Mouse (Mus musculus): ENCODE data around the gene Fanci. TPM values are rescaled to one million over a fixed set of nuclear protein-coding genes. Genes with fewer than 3 reads are reported as not detected.
A peak's percentile ranks its signal among the peaks of the same experiment; 100 is the strongest.

Fanci gene
- polyA plus RNA-seq, 1 experiment: 0.40 TPM

DNA sequence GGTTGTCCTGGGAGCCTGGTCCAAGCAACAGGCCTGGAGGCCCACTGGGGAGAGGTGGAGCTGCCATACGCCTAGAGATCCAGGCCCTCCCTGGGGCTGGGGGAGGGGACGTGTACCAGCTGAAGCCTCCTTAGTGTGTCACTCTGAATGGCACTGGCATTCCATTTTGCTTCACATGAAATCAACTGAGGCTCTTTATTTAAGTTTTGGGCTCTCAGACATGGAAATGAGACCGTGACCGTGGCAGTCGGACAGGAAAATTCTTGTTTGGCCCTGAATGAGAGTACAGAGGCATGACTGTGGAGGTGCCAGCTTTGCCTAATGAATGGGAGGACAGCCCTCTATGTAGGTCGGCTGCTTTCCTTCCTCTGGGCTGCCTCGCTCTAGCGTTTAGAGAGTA lies 29.5 kb upstream of the Fanci start:
- Histone ChIP-seq H3K27me3 (replicated peaks) (peaks cover 5% of the 10 kb centered on the region), H3K9me3 (no peaks in the 10 kb centered on the region), H3K36me3 (replicated peaks; ENCODE audit: low read length) (peaks cover 94% of the 10 kb centered on the region), H3K4me3 (replicated peaks) (peak overlapping the region; percentile 34), H3K4me1 (peaks cover 95% of the 10 kb centered on the region)
- TF ChIP-seq GATA1 (IDR thresholded peaks at IDR 0.05; ENCODE audit: borderline replicate concordance, low read length): no peak
- no peak for TF ChIP-seq FLI1 (IDR thresholded peaks at IDR 0.05; ENCODE audit: low read length)

DNA sequence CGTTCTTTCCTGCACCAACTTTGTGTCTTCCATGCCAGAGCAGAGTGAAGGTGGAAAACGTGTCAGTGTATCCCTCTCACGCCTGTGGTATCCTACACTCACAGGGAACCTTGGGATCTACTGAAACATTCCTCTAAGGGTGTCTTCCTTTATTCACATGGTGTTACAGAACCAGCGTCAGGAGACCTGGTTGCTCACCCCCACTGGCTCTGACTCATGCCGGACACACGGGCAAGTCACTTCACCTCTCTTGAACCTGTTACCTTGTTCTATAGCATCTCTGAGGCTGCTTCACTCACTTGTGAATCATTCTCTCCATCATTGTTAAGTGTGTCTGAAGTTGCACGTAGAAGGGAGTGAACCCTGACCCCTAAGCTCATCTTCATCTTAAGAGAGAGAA lies 28.9 kb upstream of the Fanci start:
- Histone ChIP-seq H3K36me3 (replicated peaks; ENCODE audit: low read length) (peaks cover 92% of the 10 kb centered on the region), H3K4me3 (replicated peaks) (peak overlapping the region; percentile 69), H3K4me1 (peaks cover 95% of the 10 kb centered on the region), H3K9me3 (no peaks in the 10 kb centered on the region), H3K27me3 (replicated peaks) (peaks cover 5% of the 10 kb centered on the region)
- TF ChIP-seq FLI1 (IDR thresholded peaks at IDR 0.05; ENCODE audit: low read length): no peak
- no peak for TF ChIP-seq GATA1 (IDR thresholded peaks at IDR 0.05; ENCODE audit: borderline replicate concordance, low read length)

DNA sequence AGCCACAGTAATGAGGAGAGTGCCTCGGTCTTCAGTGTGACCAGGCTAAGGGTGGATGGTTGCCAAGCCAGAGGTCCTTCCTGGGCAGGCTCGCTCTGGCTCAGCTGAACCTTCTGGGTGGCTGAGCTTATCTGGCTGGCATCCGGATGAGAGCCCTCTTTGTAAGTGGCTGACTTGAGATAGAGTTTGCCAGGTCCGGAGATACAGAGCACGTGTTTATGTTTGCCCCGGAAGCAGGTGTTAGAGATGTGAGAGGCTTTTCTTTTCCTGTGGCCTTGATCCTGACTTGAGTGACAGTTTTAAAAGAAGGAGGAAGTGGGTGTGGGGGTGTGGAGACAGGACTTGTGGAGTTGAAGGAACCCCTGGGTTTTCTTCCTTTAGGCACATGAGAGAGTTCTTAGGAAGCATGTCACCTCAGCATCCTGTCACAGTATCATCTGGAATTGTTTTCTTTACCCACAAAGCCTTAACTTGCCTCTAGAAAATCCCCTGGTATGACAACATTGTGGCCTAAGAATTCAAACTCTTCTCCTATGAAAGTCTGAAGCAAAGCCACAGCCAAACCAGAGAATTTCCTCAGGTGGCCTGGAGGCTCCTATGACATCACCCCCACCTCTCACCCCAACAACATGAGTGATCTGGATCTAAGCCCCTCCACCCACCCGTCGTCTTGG lies 28.2 kb upstream of the Fanci start:
- TF ChIP-seq FLI1 (IDR thresholded peaks at IDR 0.05; ENCODE audit: low read length): peak; percentile 64; the same call in 1 of the 2 replicates
- peak; percentile 68; the same call in 1 of the 3 replicates for TF ChIP-seq GATA1 (IDR thresholded peaks at IDR 0.05; ENCODE audit: borderline replicate concordance, low read length)
- peaks cover 91% of the 10 kb centered on the region for H3K4me1 ChIP-seq
- peaks cover 85% of the 10 kb centered on the region for H3K36me3 ChIP-seq (replicated peaks; ENCODE audit: low read length)
- no peaks in the 10 kb centered on the region for H3K9me3 ChIP-seq
- H3K27me3 ChIP-seq (replicated peaks): peaks cover 5% of the 10 kb centered on the region
- H3K4me3 ChIP-seq (replicated peaks): peak overlapping the region; percentile 69

DNA sequence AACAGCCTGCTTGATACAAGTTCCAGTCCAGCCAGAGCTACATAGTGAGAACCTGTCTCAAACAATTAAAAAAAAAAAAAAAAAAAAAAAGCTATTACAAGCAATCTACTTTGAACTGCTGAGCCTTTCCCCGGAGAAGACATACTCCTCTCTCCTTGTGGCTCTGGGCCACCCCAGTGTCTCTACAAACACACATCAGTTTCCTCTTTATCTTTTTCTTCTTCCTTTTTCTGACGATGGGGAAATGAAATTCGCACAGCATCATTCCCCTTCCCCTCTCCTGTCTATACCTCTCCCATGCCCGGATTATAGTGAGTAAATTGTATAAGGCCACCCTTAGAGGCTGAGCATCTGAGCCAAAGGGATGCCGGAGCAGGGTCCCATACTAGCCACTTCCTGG lies 23.1 kb upstream of the Fanci start:
- H3K4me1 ChIP-seq: peaks cover 82% of the 10 kb centered on the region
- TF ChIP-seq GATA1 (IDR thresholded peaks at IDR 0.05; ENCODE audit: borderline replicate concordance, low read length) (no peak), FLI1 (IDR thresholded peaks at IDR 0.05; ENCODE audit: low read length) (no peak)
- H3K36me3 ChIP-seq (replicated peaks; ENCODE audit: low read length): peaks cover 34% of the 10 kb centered on the region
- H3K27me3 ChIP-seq (replicated peaks): peaks cover 4% of the 10 kb centered on the region
- H3K9me3 ChIP-seq: no peaks in the 10 kb centered on the region
- H3K4me3 ChIP-seq (replicated peaks): no peak overlapping the region

DNA sequence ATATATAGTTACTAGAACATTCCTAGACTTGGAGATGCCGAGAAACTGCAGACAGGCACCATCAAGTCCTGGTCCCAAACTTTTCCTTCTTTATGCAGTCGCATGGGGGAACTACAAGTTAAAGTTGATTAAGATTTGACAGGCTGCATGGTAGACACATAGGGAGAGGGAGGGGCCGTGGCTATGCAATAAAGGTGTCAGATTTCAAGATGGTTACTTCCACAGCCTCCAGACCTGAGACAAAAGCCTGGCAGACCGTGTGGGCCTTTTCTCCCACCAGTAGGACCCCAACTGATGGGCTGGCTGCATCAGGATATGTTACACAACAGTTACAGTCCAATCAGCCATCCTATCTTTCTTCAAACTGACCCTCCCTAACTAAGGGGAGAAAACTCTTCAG lies 22.3 kb upstream of the Fanci start:
- Histone ChIP-seq H3K36me3 (replicated peaks; ENCODE audit: low read length) (peaks cover 27% of the 10 kb centered on the region), H3K9me3 (no peaks in the 10 kb centered on the region), H3K4me1 (peaks cover 76% of the 10 kb centered on the region), H3K4me3 (replicated peaks) (no peak overlapping the region), H3K27me3 (replicated peaks) (peaks cover 5% of the 10 kb centered on the region)
- TF ChIP-seq GATA1 (IDR thresholded peaks at IDR 0.05; ENCODE audit: borderline replicate concordance, low read length) (no peak), FLI1 (IDR thresholded peaks at IDR 0.05; ENCODE audit: low read length) (no peak)

DNA sequence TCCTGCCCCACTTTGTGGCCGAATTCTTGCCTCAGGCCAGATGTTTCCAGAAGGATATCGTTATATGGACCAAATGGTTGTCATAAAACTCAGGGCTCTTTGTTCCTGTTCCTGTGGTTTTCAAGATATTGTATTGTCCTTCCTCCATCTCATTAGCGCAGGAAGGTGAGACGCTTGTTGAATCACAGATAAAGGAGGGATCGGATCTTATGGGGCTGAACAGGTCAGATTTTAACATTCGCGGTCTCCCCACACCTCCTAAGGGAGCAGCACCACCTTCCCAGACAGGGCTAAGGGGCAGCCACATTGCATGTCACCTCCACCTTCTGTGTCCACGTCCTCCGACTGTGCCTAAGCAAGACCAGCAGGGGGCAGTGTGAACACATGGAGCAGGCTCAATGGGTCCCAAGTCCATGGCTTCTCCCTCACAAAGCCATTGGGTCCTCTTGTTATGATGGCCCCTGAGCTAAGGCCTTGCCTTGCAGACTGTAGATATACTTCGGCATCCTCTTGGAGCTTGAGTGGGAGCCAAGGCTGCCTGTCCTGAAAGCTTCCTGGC lies 20.3 kb upstream of the Fanci start:
- Histone ChIP-seq H3K4me1 (peaks cover 70% of the 10 kb centered on the region), H3K36me3 (replicated peaks; ENCODE audit: low read length) (peaks cover 8% of the 10 kb centered on the region), H3K9me3 (no peaks in the 10 kb centered on the region), H3K27me3 (replicated peaks) (peaks cover 19% of the 10 kb centered on the region), H3K4me3 (replicated peaks) (peak overlapping the region; percentile 83)
- TF ChIP-seq FLI1 (IDR thresholded peaks at IDR 0.05; ENCODE audit: low read length) (no peak), GATA1 (IDR thresholded peaks at IDR 0.05; ENCODE audit: borderline replicate concordance, low read length) (no peak)

DNA sequence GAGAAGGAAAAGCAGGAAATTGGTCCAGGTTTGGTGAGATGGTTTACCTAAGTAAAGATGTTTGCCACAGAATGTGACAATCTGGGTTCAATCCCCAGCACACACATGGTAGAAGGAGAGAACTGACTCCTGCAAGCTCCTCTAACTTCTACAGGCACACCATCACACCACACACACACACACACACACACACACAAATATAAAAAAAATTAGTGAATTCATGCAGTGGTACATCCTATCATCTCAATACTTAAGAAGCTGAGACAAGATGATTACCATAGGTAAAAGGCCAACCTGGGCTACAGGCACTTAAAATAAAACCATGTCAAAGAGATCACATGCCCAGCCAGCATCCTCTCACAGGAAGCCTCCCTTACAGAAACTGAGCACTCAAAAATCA lies 17.7 kb upstream of the Fanci start:
- Histone ChIP-seq H3K4me3 (replicated peaks) (no peak overlapping the region), H3K27me3 (replicated peaks) (peaks cover 34% of the 10 kb centered on the region), H3K9me3 (no peaks in the 10 kb centered on the region), H3K4me1 (peaks cover 63% of the 10 kb centered on the region), H3K36me3 (replicated peaks; ENCODE audit: low read length) (no peaks in the 10 kb centered on the region)
- no peak for TF ChIP-seq FLI1 (IDR thresholded peaks at IDR 0.05; ENCODE audit: low read length)
- TF ChIP-seq GATA1 (IDR thresholded peaks at IDR 0.05; ENCODE audit: borderline replicate concordance, low read length): no peak

DNA sequence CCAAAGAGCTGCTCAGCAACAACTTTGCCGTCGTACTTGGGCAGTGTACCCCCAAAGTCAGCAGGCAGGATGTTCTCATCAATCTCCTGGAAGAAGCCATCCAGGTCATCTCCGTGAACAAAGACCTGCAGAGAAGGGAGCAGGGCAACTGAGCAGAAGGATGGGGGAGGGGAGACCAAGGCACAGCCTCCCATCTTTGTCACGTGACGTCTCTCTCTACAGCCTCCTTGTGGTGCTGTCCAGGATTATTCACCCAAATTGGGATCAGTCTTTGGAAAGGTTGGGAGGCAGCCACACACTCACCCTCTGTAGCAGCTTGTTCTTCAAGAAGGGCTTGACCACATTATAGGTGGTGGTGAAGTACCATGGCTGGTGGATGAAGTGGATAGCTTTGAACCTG lies 16.1 kb upstream of the Fanci start:
- TF ChIP-seq FLI1 (IDR thresholded peaks at IDR 0.05; ENCODE audit: low read length) (no peak), GATA1 (IDR thresholded peaks at IDR 0.05; ENCODE audit: borderline replicate concordance, low read length) (no peak)
- no peak overlapping the region for H3K4me3 ChIP-seq (replicated peaks)
- peaks cover 60% of the 10 kb centered on the region for H3K4me1 ChIP-seq
- H3K9me3 ChIP-seq: no peaks in the 10 kb centered on the region
- H3K36me3 ChIP-seq (replicated peaks; ENCODE audit: low read length): no peaks in the 10 kb centered on the region
- H3K27me3 ChIP-seq (replicated peaks): peaks cover 47% of the 10 kb centered on the region

DNA sequence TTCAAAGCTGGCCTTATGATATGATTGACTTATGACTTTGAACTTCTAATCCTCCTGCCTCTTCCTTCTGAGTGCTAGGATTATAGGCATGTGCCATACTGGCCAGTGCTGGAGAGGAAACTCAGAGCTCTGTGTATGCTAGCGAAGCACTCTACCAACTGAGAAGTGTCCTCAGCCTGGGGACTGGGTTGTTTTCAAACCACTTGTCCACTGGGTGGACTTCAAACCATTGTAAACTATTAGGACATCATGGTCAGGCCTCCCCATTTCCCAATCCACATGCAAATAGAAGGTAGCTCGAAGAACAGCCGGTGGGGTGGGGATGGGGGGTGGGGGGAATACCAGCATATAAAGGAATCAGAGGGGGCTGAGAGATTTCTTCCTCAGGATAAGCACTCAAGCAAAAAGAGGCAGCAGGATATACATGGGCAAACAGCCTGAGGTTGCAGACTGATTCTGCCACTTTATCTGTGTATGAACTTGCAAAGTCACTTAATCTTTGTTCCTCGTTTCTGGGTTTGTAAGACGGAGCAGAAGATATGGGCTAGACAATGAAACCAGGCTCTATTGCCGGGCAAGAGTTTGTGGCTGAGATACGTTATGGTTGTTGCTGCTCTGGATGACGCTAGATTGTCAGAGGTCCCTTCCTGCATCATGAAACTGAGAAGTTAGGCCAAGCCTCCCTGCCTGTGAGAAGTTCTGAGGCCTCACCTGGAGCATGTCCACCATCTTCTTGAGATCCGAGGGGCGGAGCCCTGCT lies 15.0 kb upstream of the Fanci start:
- Histone ChIP-seq H3K4me1 (peaks cover 53% of the 10 kb centered on the region), H3K27me3 (replicated peaks) (peaks cover 56% of the 10 kb centered on the region)
- TF ChIP-seq GATA1 (IDR thresholded peaks at IDR 0.05; ENCODE audit: borderline replicate concordance, low read length) (no peak), FLI1 (IDR thresholded peaks at IDR 0.05; ENCODE audit: low read length) (no peak)

More for the DNA sequence above, 15.0 kb upstream of the Fanci start:
- Histone ChIP-seq H3K9me3 (no peaks in the 10 kb centered on the region), H3K4me3 (replicated peaks) (no peak overlapping the region), H3K36me3 (replicated peaks; ENCODE audit: low read length) (no peaks in the 10 kb centered on the region)

Data from megakaryocyte, embryonic 14.5 days (primary cell).